Mouse (Mus musculus) CD4-positive, CD25-positive, alpha-beta regulatory T cell (primary cell): ENCODE results near the gene Bag6. TPM values are rescaled to one million over a fixed set of nuclear protein-coding genes. Genes with fewer than 3 reads are reported as not detected.

Experiments
- polyA plus RNA-seq: library from polyadenylated mRNA; unstranded; fragments of 100-300 nt; shearing (Covaris generic); gene quantifications from one replicate; pipeline ENCODE4 v1.2.1, GENCODE M21; 2017

Bag6 gene
- polyA plus RNA-seq = 57.1 TPM

GRCm38 (mm10) chr17:35134801-35135590 lies at the start of gene Bag6:
TSS of gene Bag6 (plus strand) at chr17:35135178.

DNA sequence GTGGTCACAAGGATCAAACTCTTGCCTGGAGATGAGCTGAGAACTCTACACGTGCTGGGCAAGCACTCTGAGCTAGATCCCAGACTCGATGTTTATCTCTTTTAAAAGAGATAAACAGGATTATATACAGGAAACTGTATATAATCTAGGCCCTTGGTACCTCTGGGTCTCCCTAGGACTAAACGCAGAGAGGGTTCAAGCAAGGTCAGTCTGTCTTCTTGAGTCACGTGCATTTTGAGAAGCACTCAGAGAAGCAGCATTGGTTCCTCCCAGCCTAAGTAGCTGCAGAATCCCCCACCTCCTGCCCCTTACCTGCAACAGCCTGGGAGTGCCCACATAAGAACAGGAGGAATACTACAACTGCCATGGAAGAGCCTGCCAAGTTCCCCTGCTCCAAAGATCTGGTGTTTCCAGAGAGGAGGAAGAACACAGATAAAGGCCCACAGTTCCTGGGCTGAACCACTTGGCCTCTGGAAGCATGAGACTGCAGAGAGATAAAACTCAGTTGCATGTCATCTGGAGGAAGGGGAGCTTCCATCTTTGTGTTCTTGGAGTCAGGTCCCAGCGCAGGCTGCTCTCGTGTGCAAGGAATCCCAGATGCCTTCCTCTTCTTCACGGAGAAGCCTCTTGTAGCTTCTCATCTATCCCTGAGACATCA lies 49.6 kb upstream of the Bag6 start, which contains the start of gene Ly6g6f:
Gene Ly6g6f, minus strand, starts transcription at position 403 of the 658 bp plus-strand sequence.

DNA sequence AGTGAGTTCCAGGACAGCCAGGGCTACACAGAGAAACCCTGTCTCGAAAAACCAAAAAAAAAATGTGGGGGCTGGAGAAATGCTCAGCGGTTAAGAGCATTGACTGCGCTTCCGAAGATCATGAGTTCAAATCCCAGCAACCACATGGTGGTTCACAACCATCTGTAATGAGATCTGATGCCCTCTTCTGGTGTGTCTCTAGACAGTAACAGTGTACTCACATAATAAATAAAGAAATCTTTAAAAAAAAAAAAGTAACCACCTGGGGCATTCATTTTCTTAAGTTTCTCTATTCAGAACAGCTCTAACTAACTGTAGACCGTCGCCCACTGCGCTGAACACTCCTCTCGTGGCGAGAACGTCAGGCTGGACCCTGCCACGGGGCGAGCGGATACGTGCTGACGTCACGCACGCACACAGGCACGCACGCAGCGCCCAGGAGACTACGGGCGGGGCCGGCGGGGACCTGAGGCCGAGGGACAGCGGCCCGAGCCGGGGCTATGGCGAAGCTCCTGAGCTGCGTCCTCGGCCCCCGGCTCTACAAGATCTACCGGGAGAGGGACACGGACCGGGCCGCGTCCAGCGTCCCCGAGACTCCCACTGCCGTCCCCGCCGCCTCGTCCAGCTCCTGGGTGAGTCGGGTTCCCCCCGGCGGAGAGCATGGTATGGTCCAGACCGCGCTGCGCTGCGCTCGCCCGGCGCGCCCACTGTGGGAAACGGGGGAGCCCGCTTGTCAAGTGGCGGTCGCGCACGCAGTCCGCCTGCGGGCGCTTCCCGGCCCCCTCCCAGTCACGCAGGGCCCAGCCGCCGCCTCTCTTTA lies 45.9 kb upstream of the Bag6 start, which contains the start of gene Abhd16a:
Gene Abhd16a, plus strand, starts transcription at position 439 of the 820 bp plus-strand sequence.

GRCm38 (mm10) chr17:35108097-35108496 lies 26.9 kb upstream of the Bag6 start, which contains the start of gene Ly6g5c:
TSS of gene Ly6g5c (plus strand) at chr17:35108279.

GRCm38 (mm10) chr17:35115046-35116019 lies 19.6 kb upstream of the Bag6 start, which contains the start of gene Ly6g5b:
TSS of gene Ly6g5b (minus strand) at chr17:35115428.

DNA sequence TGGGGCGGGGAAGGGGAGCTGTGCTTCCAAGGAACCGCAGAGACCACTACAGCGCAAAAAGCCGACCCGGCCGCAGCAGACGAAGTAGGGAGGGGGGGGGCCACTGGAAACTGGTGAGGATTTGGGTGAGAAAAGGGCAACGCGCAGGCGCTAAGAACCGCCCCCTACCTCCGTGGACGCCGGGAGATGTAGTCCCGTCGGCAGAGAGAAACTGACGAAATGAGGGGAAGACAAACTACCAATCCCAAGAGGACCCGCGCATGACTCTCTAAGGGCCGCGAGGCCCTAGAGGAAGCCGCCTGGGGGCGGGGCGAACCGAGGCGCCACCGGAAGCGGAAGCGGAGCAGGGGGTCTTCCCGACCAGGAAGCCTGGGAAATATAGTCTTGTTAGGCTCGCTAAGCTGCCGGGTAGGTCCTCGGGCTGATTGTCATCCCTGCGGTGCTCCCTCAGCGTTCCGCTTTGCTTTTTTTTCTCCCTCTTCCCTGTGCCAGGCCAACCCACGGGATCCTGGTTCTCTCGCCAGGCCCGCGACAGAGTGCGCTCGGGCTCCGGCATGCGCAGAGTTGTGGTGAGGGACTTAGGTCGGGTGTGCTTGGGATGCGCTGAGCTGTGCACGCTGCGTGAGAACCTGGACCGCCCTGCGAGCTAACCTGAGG lies 13.7 kb upstream of the Bag6 start, which contains the start of gene Gpank1:
Gene Gpank1, plus strand, starts transcription at position 313 of the 657 bp plus-strand sequence.

GRCm38 (mm10) chr17:35121871-35122303 lies 13.1 kb upstream of the Bag6 start, which contains the start of gene Csnk2b:
TSS of gene Csnk2b (minus strand) at chr17:35122053.

GRCm38 (mm10) chr17:35126206-35126611 lies 8.8 kb upstream of the Bag6 start, which contains the start of gene D17H6S53E:
TSS of gene D17H6S53E (plus strand) at chr17:35126373.

GRCm38 (mm10) chr17:35131500-35132173 lies 3.3 kb upstream of the Bag6 start, which contains the start of gene Apom:
TSS of gene Apom (minus strand) at chr17:35132050.

DNA sequence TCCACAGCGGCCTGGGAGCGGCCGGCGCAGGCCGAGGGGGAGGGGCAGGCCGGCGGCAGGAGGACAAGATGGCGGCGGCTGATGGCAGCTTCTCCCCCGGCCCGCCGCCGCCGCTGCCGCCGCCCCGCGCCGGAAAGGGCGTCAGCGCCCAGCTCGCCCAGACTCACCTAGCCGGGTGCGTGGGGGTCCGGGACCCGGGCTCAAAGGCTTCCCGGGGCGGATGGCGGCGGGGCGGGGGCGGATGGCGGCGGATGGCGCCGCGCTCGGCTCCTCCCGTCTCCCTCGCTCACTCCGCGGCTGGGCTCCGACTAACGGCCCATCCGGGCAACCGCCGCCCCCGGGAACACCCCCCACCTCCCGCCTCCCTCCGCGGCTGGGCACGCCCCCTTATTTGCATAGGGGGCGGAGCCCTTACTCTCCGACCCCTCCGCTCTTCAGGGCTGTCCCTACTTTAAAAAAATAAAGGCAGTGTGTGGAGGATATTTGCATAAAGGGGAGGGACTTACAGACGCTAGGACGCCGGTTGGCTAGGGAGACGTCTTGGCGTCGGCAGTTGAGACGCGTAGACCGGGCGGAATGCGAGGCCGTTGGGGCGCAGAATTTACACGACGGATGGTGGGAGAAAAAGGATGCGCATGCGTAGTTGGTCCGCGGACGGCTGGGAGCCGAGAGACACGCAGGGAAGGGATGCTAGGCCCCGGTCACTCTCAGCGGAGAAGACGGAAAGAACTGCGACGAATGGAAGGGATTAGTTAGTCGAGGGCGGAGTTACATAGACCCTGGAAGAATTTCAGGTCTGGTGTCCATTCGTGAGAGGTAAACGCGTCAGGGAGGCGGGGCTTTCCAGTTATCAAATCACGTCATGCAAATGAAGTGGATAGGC lies 29.8 kb downstream of the Bag6 start, which contains the start of gene Prrc2a:
Gene Prrc2a, minus strand, starts transcription at position 330 of the 883 bp plus-strand sequence.

DNA sequence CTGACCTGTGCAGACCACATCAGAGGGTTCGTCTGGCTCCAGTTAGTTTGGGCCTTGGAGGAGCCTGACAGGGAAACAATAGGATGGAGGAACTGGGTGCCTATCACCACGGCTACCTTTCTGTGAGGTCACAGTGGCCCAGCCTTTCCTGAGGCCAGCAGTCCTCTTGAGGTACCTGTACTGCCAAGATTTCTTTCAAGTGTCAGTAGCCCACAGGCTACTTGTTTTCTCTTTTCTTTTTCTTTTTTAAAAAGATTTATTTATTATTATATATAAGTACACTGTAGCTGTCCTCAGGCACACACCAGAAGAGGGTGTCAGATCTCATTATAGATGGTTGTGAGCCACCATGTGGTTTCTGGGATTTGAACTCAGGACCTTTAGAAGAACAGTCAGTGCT lies 41.0 kb downstream of the Bag6 start, which contains the start of gene Aif1:
Gene Aif1, minus strand, starts transcription at position 101 of the 400 bp plus-strand sequence.

GRCm38 (mm10) chr17:35187959-35188610 lies 53.1 kb downstream of the Bag6 start, which contains the start of gene Lst1:
TSS of gene Lst1 (minus strand) at chr17:35188439.

GRCm38 (mm10) chr17:35193881-35194843 lies 59.2 kb downstream of the Bag6 start, which contains the start of gene Ltb:
TSS of gene Ltb (plus strand) at chr17:35194439.

